Mouse (Mus musculus): Measurements from ENCODE around the gene Kif28. TPM values are rescaled to one million over a fixed set of nuclear protein-coding genes. Genes with fewer than 3 reads are reported as not detected.

Gene Kif28
- total RNA-seq, 1 experiment = 0.18 TPM

- Histone ChIP-seq H3K9me3 (ENCODE audit: control insufficient read depth, insufficient read depth, low read depth, low read length) (no peaks in the 10 kb centered on the region), H3K4me3 (ENCODE audit: insufficient read depth in 1 of 2, low read depth in 1 of 2, low read length in 2 of 2, poor library complexity in 1 of 2, severe bottlenecking in 1 of 2) (no peak overlapping the region), H3K4me1 (ENCODE audit: control insufficient read depth in 2 of 2, insufficient read depth in 2 of 2, low read length in 2 of 2, poor library complexity in 1 of 2) (0 out of 4 replicates have a peak, but pooled peaks cover 0 to 3% of the 10 kb centered on the region in 2 experiments), H3K36me3 (ENCODE audit: control insufficient read depth, insufficient read depth, low read length, poor library complexity, severe bottlenecking) (peaks cover 31% of the 10 kb centered on the region), H3K27ac (ENCODE audit: insufficient read depth, low read depth, low read length, poor library complexity, severe bottlenecking) (no peak overlapping the region), H3K9ac (ENCODE audit: insufficient read depth, low read depth, low read length, poor library complexity, severe bottlenecking) (no peak overlapping the region)
- in situ Hi-C loops (cut with MboI; ENCODE audit: low sequenced_read_pairs in 2 of 2, unreplicated experiment in 2 of 2) = loop anchor here (25.0 kb wide), 3 partner anchors 835 to 1415 kb away; partner anchors contain the start of gene Hnrnpu (in 1 of the 2)
- no peak for TF ChIP-seq HCFC1 (IDR thresholded peaks at IDR 0.05; ENCODE audit: borderline replicate concordance, insufficient read depth, low read length)
- no peak for TF ChIP-seq ZC3H11A (IDR thresholded peaks at IDR 0.05; ENCODE audit: borderline replicate concordance, low read depth, low read length)
- TF ChIP-seq MAFK (IDR thresholded peaks at IDR 0.05; ENCODE audit: insufficient read depth, low read depth, low read length) = no peak
- TF ChIP-seq CHD2 (IDR thresholded peaks at IDR 0.05; ENCODE audit: low read depth, low read length) = no peak
- TF ChIP-seq ZNF384 (IDR thresholded peaks at IDR 0.05; ENCODE audit: low read depth, low read length) = no peak
- no peak for DNase-seq (ENCODE audit: low read depth, low spot score)
Measured at GRCm38 (mm10) chr1:179752276-179752675, 7.2 kb upstream of the Kif28 start.

- Histone ChIP-seq H3K27ac (ENCODE audit: insufficient read depth, low read depth, low read length, poor library complexity, severe bottlenecking) (no peak overlapping the region), H3K4me3 (ENCODE audit: insufficient read depth in 1 of 2, low read depth in 1 of 2, low read length in 2 of 2, poor library complexity in 1 of 2, severe bottlenecking in 1 of 2) (no peak overlapping the region), H3K9ac (ENCODE audit: insufficient read depth, low read depth, low read length, poor library complexity, severe bottlenecking) (no peak overlapping the region), H3K36me3 (ENCODE audit: control insufficient read depth, insufficient read depth, low read length, poor library complexity, severe bottlenecking) (peaks cover 14% of the 10 kb centered on the region), H3K9me3 (ENCODE audit: control insufficient read depth, insufficient read depth, low read depth, low read length) (no peaks in the 10 kb centered on the region), H3K4me1 (ENCODE audit: control insufficient read depth in 2 of 2, insufficient read depth in 2 of 2, low read length in 2 of 2, poor library complexity in 1 of 2) (no peaks in the 10 kb centered on the region)
- TF ChIP-seq ZC3H11A (IDR thresholded peaks at IDR 0.05; ENCODE audit: borderline replicate concordance, low read depth, low read length) (no peak), MAFK (IDR thresholded peaks at IDR 0.05; ENCODE audit: insufficient read depth, low read depth, low read length) (no peak), CHD2 (IDR thresholded peaks at IDR 0.05; ENCODE audit: low read depth, low read length) (no peak), ZNF384 (IDR thresholded peaks at IDR 0.05; ENCODE audit: low read depth, low read length) (no peak), HCFC1 (IDR thresholded peaks at IDR 0.05; ENCODE audit: borderline replicate concordance, insufficient read depth, low read length) (no peak)
- DNase-seq (ENCODE audit: low read depth, low spot score) = no peak
- in situ Hi-C loops (cut with MboI; ENCODE audit: low sequenced_read_pairs in 2 of 2, unreplicated experiment in 2 of 2) = no loop called here
Measured at GRCm38 (mm10) chr1:179743593-179744193, 1.4 kb downstream of the Kif28 start.

GRCm38 (mm10) chr1:179736483-179736882, 8.6 kb downstream of the Kif28 start:
- no peaks in the 10 kb centered on the region for H3K9me3 ChIP-seq (ENCODE audit: control insufficient read depth, insufficient read depth, low read depth, low read length)
- no peak overlapping the region for H3K4me3 ChIP-seq (ENCODE audit: insufficient read depth in 1 of 2, low read depth in 1 of 2, low read length in 2 of 2, poor library complexity in 1 of 2, severe bottlenecking in 1 of 2)

GRCm38 (mm10) chr1:179734500-179735474, 10.3 kb downstream of the Kif28 start:
- no peaks in the 10 kb centered on the region for H3K4me1 ChIP-seq (ENCODE audit: control insufficient read depth in 2 of 2, insufficient read depth in 2 of 2, low read length in 2 of 2, poor library complexity in 1 of 2)
- no peak overlapping the region for H3K27ac ChIP-seq (ENCODE audit: insufficient read depth, low read depth, low read length, poor library complexity, severe bottlenecking)
- in situ Hi-C loops (cut with MboI; ENCODE audit: low sequenced_read_pairs in 2 of 2, unreplicated experiment in 2 of 2) = no loop called here
- H3K9me3 ChIP-seq (ENCODE audit: control insufficient read depth, insufficient read depth, low read depth, low read length) = no peaks in the 10 kb centered on the region
- H3K9ac ChIP-seq (ENCODE audit: insufficient read depth, low read depth, low read length, poor library complexity, severe bottlenecking) = no peak overlapping the region
- DNase-seq (ENCODE audit: low read depth, low spot score) = peak; percentile 60
- peak overlapping the region in 1 of 2 experiments; percentile 31; a peak in 1 of 4 replicates for H3K4me3 ChIP-seq (ENCODE audit: insufficient read depth in 1 of 2, low read depth in 1 of 2, low read length in 2 of 2, poor library complexity in 1 of 2, severe bottlenecking in 1 of 2)
- no peaks in the 10 kb centered on the region for H3K36me3 ChIP-seq (ENCODE audit: control insufficient read depth, insufficient read depth, low read length, poor library complexity, severe bottlenecking)
- no peak for TF ChIP-seq CHD2 (IDR thresholded peaks at IDR 0.05; ENCODE audit: low read depth, low read length)
- 0 out of 2 replicates have a peak, but pooled peaks have one; percentile 14 for TF ChIP-seq ZNF384 (IDR thresholded peaks at IDR 0.05; ENCODE audit: low read depth, low read length)
- TF ChIP-seq ZC3H11A (IDR thresholded peaks at IDR 0.05; ENCODE audit: borderline replicate concordance, low read depth, low read length) = peak; percentile 73; the same call in 1 of the 2 replicates

More at GRCm38 (mm10) chr1:179736483-179736882, 8.6 kb downstream of the Kif28 start:
- DNase-seq (ENCODE audit: low read depth, low spot score) = no peak
- in situ Hi-C loops (cut with MboI; ENCODE audit: low sequenced_read_pairs in 2 of 2, unreplicated experiment in 2 of 2) = no loop called here
- no peaks in the 10 kb centered on the region for H3K36me3 ChIP-seq (ENCODE audit: control insufficient read depth, insufficient read depth, low read length, poor library complexity, severe bottlenecking)
- no peak overlapping the region for H3K27ac ChIP-seq (ENCODE audit: insufficient read depth, low read depth, low read length, poor library complexity, severe bottlenecking)
- TF ChIP-seq CHD2 (IDR thresholded peaks at IDR 0.05; ENCODE audit: low read depth, low read length) = no peak
- TF ChIP-seq HCFC1 (IDR thresholded peaks at IDR 0.05; ENCODE audit: borderline replicate concordance, insufficient read depth, low read length) = no peak
- no peak for TF ChIP-seq ZNF384 (IDR thresholded peaks at IDR 0.05; ENCODE audit: low read depth, low read length)
- no peak overlapping the region for H3K9ac ChIP-seq (ENCODE audit: insufficient read depth, low read depth, low read length, poor library complexity, severe bottlenecking)
- H3K4me1 ChIP-seq (ENCODE audit: control insufficient read depth in 2 of 2, insufficient read depth in 2 of 2, low read length in 2 of 2, poor library complexity in 1 of 2) = no peaks in the 10 kb centered on the region
